Mouse (Mus musculus): ENCODE data around the gene Tubd1. TPM values are rescaled to one million over a fixed set of nuclear protein-coding genes. Genes with fewer than 3 reads are reported as not detected.

Gene Tubd1
- total RNA-seq, 2 experiments from 2014 or later = 6.8 to 7.0 TPM

DNA sequence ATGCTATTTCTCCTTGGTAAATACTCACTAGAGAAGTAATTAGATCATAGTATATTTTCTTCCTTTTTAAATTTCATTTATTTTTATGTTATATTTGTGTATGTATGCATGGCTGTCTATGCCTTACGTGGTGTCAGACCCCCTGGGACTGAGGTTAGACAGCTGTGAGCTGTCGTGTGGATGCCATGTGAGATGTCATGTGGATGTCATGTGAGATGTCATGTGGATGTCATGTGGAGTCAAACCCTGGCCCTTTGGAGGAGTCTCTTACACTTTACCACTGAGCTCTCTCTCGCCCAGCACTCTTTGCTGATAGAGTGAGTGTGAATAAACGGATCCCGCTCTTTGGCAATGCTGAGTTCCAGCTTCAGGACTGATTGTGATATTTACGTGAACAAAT is 8.7 kb downstream of the Tubd1 start:
- DNase-seq (ENCODE audit: low spot score) = no peak

DNA sequence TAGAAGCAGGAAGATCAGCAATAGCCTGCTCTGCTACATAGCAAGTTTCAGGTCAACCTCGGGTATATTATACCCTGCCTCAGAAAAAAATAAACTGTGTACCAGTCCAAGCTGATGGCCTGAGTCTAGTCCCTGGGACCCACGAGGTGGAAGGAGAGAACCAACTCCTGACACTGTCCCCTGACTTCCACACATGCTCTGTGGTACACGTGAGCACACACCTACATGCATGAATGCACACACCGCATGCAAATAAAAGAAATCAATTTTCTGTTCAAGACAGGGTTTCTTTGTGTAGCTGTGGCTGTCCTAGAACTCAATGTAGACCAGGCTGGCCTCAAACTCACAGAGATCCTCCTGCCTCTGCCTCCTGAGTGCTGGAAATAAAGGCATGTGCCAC is 13.5 kb downstream of the Tubd1 start:
- no peak for DNase-seq (ENCODE audit: low spot score)

DNA sequence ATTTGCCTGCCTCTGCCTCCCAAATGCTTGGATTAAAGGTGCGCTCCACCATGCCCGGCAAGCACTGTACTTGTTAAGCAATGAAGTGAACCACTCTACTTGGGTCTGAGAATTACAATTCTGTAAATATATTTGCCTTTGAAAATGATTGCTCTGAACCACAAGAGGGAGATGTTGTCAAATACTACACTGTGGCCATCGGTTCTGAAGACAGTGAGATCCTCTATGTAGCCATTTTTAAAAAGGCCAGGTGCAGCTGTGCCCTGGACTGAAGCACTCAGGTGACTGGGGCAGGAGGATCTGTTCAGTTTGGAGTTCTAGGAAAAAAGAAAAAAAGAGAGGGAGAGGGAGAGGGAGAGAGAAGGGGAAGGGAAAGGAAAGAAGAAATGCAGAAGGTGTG is 23.6 kb downstream of the Tubd1 start:
- DNase-seq (ENCODE audit: low spot score) = no peak

DNA sequence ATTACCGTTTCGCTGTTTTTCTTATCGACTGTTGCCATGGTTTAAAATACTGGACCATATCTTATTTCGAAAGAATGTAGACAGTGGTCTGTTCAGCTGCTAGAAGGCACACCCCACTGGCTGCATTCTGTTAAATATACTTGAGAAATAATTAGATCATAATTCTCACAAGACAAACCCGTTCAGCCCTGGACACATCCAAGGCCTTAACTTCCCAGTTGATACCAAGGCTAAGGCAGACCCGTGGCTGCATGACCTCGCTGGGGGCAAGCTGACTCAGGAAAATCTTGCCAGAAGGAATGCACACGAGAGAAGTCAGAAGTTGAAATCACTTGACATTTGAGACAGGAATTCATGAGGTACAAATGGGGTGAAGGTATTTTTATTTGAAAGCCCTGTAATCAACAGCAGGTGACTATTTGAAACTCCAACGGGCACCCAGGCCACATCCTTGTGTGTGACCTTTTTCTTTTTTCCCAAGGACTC is 25.5 kb downstream of the Tubd1 start:
- no peak for DNase-seq (ENCODE audit: low spot score)

DNA sequence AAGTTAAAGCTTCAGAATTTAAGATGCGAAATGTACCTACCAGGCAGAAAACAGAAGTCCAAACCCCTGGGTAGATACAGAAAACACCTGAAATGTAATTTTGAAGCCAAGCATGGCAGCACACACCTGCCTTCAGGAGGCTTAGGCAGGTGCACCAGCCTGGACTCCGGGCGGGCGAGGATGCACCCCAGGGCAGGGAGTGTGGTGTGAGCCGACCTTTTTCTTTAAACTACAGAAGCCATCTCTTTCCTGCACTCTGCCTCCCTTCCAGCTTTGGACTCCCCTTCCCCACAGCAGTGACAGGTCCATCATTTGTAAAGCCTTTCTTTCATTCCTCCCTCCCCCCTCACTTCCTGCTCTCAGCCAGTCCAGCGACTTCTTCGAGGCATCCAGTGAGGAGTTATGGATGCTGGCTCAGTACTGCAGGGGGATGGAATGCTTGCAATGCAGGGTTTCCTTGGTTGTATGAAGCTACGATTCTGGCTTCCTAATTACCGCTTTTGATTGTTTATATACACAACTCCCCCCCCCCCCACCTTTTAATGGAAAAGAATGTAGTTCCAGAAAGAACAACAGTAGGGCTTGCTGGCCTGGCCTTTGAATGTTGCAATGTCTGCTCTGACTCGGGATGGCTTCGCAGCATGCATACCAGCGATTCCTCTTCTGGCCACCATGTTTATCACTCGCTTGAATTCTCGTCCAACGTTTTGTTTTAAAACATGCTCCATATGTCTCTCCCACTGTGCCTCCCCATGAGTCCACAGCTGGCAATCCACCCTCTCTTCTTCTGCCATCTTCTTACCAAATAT is 26.5 kb downstream of the Tubd1 start:
- DNase-seq (ENCODE audit: low spot score) = no peak

DNA sequence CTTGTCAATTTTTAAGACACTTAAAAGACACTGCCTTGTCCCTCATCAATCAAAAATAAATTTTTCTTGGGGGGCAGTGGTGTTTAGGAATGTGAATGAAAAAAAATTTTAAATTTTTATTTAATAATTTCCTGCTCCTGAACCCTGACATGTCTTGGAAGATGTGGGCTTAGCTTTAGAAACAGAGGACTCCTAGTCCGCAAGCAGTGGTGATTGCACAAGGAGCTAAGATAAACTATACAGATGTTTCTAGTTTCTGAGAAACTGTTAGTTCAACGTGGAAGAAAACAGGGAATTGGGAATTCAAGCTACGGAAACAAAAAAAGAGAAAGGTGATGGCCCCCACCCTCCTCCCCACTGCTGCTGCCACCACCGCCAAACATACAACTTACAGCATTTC is 27.1 kb downstream of the Tubd1 start:
- no peak for DNase-seq (ENCODE audit: low spot score)

DNA sequence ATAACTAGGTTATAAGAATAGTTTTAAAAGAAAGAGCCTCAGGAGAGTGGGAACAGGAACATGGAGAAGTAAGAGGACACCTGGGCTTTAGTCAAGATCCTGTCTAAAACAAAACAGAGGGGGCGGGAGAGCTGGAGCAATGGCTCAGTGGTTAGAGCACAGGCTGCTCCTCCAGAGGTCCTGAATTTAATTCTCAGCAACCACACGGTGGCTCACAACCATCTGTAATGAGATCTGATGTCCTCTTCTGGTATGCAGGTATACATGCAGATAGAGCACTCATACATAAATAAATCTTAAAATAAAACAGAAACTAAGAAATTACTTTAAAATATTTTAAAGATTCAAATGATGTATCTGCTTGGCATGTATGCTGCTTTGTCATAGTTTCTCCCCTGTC is 27.8 kb downstream of the Tubd1 start:
- no peak for DNase-seq (ENCODE audit: low spot score)

DNA sequence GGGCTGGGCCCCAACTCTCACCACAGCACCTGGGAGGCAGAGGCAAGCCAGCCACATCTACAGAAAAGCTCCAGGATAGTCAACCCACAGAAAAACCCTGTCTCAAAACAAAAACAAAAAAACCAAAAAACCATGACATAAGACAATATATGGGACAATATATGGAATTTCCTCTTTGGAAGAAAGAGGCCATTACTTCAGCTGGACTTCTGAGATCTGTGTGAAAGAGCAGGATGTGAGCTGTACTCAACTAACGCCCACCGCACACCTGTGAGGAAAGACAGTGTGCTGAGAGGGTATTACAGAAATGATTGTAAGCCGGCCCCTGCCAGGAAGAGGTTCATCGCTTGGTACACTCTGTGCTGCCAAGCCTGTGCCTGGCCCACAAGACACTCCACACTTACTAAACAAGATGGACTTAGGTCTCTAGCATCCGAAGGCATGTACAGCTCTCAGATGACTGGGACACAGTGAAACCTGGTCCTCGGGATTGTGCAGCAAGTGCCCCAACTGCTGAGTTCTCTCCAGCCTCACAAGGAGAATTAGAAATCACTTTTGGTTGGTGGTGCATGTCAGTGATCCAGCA is 28.9 kb downstream of the Tubd1 start:
- DNase-seq (ENCODE audit: low spot score) = peak; percentile 73

DNA sequence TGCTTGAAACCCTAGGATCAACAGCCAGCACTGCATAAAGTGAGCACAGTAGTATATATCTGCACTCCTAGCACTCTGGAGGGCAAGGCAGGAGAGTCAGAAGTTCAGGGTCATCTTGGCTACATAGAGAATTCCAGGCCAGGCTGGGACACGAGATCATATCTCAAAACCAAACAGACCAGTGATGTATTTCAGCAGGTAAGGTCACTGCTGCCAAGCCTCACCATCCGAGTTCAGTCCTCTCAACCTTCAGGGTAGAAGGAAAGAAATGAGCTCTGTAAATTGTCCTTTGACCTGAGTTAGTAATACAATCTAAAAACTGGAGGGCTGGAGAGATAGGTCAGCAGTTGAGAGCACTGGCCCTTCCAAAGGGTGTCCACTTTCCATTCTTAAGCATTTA is 29.6 kb downstream of the Tubd1 start:
- DNase-seq (ENCODE audit: low spot score) = no peak

DNA sequence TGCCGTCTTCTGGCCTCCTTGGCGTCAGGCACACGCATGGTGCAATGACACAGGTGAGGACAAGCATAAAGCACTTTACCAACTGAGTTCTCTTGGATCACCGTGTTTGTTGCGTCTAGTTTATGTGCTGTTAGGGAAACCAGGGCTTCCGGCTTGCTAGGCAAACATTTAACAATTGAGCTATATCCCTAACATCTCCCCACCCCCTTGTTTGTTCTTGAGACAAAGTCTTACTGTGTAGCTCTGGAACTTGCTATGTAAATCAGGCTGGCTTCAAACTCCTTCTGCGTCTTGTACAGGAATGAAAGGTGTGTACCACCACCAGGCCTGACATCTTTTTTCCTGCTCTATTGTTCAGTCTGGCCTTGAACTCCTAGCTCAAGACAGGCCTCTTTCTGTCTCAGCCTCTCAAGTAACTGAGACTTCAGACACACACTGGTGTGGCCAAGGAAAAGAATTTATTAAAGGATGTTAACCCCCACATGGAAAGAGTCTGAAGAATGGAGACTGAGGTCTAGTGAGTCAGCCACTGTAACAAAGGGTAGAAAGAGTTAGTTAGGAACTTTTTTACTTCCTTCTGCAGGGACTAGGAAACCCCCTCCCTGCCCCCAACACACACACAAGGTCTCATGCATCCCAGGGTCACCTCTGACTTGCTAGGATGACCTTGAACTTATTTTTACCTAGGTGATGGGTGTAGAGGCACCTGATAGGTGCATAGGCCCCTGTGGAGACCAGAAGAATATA is 31.0 kb downstream of the Tubd1 start:
- DNase-seq (ENCODE audit: low spot score) = no peak

DNA sequence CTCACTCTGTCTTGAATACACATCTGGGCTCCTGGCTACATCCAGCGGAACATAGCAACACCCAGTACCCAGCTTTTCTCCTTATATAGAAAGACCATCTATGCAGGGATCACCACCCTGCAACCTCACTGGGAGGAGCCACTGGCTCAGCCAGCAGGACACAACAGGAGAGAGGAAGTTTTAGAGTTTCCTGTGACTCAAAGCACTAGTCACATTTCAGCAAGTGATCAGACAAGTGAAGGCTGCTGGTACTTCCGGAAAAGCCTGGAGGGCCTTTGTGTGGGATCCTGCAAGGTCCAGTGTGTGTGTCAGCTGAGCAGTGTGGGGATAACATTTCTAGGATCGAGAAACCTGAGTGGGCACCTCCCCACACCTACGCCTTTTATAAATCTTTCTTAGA is 32.4 kb downstream of the Tubd1 start:
- DNase-seq (ENCODE audit: low spot score) = no peak

DNA sequence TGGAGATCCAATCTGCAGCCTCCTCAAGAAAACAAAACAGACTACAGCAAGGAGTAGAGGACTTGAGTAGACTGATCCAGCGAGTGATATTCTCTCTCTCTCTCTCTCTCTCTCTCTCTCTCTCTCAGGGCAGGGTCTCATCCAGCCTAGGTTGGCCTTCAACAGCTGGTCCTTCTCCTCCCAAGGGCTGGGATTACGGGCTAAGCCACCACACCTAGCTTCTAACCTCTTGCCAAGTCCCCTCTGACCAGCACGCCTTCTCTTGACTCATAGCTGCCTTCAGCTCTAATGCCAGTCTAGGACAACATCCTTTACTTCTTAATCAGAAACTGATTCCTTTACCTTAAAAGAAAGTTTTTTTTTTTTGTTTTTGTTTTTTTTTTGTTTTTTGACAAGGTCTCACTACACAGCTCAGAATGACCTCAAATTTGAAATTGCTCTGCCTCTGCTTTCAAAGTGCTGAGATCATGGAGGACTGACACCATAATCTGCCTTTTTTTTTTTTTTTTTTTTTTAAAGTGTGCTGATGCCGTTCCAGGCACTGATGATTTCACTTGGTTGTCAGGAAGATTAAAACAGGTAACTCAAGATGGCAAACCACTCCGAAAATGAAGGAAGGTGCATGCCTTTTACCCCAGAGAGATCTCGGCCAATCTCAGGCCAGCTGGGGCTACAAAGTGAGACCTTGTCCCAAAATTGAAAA is 33.5 kb downstream of the Tubd1 start:
- no peak for DNase-seq (ENCODE audit: low spot score)

DNA sequence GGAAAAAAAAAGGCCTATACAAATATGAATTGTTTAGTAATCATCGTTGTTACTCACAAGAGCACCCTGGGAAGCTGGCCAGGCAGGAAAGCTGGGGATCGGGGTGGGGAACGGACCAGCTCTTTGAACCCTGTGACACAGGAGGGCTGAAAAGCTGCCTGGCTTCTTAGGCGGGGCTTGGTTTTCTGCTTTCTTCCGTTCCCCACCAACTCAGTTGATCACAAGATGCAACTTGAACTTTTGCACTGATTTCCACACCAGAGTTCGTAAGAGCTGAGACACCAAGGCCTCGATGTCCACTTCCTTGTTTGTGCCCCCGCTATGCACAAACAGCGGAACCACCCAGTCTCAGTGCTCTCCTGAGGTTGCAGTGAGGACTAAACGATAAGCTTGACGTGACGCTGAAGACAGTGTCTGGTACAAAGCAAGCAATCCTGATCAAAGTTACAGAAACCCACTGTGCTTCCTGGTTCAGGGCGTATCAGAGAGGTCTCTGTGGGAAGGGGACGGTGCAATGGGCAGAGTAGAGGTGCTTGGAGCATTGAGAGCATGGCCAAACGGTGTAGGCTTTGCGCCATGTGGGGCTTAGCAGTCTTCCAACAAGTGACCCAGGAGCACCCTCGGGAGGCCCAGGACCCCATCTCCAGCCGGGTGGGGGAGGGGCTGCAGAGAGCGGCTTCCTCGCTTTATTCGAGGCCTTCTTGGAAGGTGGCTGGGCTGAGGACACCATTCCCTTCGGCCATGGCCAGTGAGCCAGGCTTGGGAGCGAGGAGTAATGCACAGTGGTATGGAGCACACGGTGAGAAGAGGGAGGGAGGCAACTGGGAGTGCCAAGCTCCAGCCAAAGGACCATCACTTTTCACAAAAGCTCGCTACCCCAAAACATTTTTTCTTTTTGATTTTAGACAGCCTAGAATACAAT is 34.3 kb downstream of the Tubd1 start:
- DNase-seq (ENCODE audit: low spot score) = peak; percentile 55

DNA sequence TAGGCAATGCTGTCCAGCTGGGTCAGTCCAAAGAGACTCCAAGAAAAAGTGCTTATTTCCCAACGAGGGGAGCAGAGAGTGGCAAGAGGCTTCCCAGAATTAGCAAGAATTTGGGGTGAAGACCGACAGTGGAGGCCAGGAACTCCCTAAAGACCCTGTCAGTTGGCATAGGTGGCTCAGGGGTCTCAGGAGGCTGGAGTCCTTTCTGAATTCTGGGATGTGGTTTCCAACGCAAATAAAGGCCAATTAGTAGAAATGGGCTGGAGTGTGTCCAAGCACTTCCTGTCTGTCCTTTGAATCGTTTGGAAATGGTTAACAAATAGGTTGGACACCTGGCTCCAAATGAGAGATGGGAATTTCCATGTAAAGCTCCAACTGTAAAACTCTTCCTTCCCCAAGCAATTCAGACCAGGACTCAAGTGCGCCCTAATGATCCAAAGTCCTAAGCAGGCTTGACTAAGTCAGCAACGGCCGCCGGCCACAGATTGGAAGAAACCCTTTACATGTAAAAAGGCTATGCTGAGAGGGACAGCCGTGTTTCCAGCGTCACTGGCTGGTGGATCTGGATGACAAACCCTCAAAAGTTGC is 35.0 kb downstream of the Tubd1 start:
- DNase-seq (ENCODE audit: low spot score) = no peak

DNA sequence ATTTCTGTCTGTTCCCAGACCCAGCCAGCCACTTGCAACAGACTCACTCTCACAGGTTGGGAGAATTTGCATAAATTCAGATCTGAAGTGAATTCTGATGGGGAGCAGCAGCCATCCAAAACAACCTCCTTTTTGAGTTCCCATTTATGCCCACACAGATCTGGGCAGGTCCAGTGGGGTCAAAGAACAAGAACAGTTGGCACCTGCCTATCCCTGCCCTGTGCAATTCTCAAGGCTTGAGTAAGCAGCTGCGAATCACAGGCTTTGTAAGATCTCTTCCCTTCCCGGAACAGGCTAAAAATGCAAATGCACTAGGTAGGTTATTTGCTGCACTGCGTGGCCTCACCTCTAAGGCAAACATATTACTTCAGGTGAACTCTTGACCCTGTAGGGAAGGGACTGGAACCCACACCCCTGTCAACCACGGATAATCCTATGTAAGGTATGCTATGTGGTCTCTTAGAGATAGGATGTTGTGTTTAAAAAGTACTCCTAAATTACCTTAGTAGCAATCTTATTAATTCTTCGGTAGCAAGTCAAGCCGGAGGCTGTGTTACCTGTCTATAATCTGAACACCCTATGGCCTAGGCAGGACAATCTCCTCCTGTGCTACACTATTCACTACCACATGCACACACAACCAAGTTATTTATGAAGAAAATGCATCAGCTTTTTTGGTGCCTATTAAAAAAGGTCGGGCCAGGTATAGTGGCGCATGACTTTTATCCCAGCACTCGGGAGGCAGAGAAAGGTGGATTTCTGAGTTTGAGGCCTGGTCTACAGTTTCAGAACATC is 35.7 kb downstream of the Tubd1 start:
- DNase-seq (ENCODE audit: low spot score) = no peak

DNA sequence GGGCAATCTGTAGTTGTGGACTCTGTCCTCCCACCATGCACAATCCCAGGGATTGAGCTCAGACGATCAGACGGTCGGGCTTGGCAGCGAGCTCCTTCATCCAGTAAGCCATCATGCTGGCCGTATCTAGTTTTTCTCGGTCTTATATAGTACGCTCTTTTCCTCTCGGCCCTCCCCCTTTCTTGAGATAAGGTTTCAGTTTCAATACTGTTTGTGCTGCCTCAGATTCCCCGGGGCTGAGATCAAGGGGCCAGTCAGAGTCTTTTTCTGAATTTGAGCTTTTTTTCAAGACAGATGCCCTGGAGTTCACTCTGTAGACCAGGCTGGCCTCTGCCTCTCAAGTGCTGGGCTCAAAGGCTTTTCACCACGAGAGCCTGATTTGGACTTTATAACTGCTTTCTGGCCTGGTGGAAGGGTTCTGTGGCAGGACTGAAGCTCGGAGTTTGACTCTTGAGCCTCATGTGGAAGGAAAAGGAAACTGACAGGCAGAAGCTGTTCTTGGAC is 36.5 kb downstream of the Tubd1 start:
- peak; percentile 71 for DNase-seq (ENCODE audit: low spot score)

DNA sequence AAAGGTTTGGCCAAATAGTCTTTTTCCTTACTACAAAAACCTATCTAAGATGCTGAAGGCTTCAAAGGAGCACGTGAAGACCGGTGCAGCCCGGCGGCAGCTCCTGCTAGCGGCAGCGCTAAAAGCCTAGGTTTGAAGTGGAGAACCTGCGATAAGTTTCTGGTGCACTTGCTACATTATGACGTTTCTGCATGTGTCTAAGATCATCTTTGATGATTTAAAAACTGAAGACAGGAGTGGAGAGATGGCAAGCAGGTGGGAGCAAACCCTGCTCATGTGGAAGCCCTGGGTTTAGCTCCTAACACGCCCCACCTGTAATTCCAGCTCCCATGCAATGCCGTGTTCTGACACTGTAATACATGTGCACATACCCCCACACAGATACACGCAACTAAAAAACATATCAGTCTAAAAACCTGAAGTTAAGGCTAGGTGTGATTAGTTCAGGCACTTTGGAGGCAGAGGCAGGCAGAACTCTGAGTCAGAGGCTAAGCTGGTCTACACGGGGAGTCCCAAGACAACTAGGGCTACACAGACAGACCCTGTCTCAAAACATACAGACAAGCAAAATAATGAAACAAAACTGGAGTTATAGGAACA is 37.3 kb downstream of the Tubd1 start:
- no peak for DNase-seq (ENCODE audit: low spot score)

DNA sequence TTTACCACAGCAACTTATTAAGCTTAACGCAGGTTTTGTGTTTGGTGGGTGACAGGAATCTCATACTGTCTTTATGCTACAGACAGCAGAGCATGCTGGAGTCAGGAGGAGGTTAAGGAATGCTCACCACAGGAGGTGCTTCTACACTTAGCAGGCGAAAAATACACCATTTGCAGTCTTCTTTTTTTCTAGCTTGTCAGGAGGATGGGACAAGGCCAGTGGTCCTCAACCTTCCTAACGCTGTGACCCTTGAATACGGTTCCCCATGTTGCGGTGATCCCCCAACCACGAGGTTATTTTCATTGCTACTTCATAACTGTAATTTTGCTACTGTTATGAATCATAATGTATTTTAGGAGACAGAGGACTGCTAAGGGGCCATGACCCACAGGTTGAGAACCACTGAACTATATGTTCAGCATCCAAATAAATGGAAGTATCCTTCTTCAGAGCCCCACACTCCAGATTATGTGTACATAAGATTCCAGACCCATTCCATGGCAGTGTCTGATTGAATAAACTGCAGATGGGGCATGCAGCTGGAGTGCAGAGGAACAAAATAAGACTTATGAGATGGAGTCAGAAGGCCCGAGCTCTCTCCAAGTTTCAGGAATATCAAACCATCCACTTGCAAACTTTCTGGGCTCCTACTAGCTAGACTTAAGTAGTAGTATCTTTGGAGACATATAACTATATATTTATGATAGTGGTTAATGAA is 37.9 kb downstream of the Tubd1 start:
- DNase-seq (ENCODE audit: low spot score) = no peak
